Mouse (Mus musculus): ENCODE measurements around the gene Dennd2a. TPM values are rescaled to one million over a fixed set of nuclear protein-coding genes. Genes with fewer than 3 reads are reported as not detected.
"Not testable (repeated sequence)": the region's sequence is repeated elsewhere in the genome, so short reads cannot be mapped to it uniquely, and the experiment has no call there.

The Dennd2a gene
- total RNA-seq, 2 experiments from 2014 or later, result 33.5 TPM

- no peak for DNase-seq (ENCODE audit: low spot score in 2 of 2)
These were observed 103.1 kb downstream of the Dennd2a start for GRCm38 (mm10) chr6:39454616-39455015.

- no peak for DNase-seq (ENCODE audit: low spot score in 2 of 2)
These were observed 104.1 kb downstream of the Dennd2a start for GRCm38 (mm10) chr6:39453564-39453963.

GRCm38 (mm10) chr6:39451033-39451432 lies 106.6 kb downstream of the Dennd2a start:
- DNase-seq (ENCODE audit: low spot score in 2 of 2), result no peak

GRCm38 (mm10) chr6:39450580-39450979 lies 107.1 kb downstream of the Dennd2a start:
- DNase-seq (ENCODE audit: low spot score in 2 of 2), result no peak

GRCm38 (mm10) chr6:39447429-39448185 lies 110.1 kb downstream of the Dennd2a start:
- no peak for DNase-seq (ENCODE audit: low spot score in 2 of 2)

- DNase-seq (ENCODE audit: low spot score in 2 of 2), result no peak
These were observed 111.7 kb downstream of the Dennd2a start for GRCm38 (mm10) chr6:39445801-39446572.

- no peak for DNase-seq (ENCODE audit: low spot score in 2 of 2)
These were observed 114.8 kb downstream of the Dennd2a start for GRCm38 (mm10) chr6:39442786-39443287.

GRCm38 (mm10) chr6:39440207-39440606 lies 117.5 kb downstream of the Dennd2a start:
- no peak for DNase-seq (ENCODE audit: low spot score in 2 of 2)

GRCm38 (mm10) chr6:39437519-39437918 lies 120.1 kb downstream of the Dennd2a start:
- not testable (repeated sequence) for DNase-seq (ENCODE audit: low spot score in 2 of 2)

- DNase-seq (ENCODE audit: low spot score in 2 of 2), result no peak
These were observed 121.8 kb downstream of the Dennd2a start for GRCm38 (mm10) chr6:39435875-39436274.

- DNase-seq (ENCODE audit: low spot score in 2 of 2), result no peak
These were observed 122.7 kb downstream of the Dennd2a start for GRCm38 (mm10) chr6:39434886-39435492.

- no peak for DNase-seq (ENCODE audit: low spot score in 2 of 2)
These were observed 123.4 kb downstream of the Dennd2a start for GRCm38 (mm10) chr6:39434111-39434885.

- DNase-seq (ENCODE audit: low spot score in 2 of 2), result no peak
These were observed 124.0 kb downstream of the Dennd2a start for GRCm38 (mm10) chr6:39433701-39434100.

- no peak for DNase-seq (ENCODE audit: low spot score in 2 of 2)
These were observed 124.5 kb downstream of the Dennd2a start for GRCm38 (mm10) chr6:39433174-39433573.

- no peak for DNase-seq (ENCODE audit: low spot score in 2 of 2)
These were observed 126.9 kb downstream of the Dennd2a start for GRCm38 (mm10) chr6:39430722-39431121.

GRCm38 (mm10) chr6:39429007-39429788 lies 128.5 kb downstream of the Dennd2a start:
- no peak for DNase-seq (ENCODE audit: low spot score in 2 of 2)

- no peak for DNase-seq (ENCODE audit: low spot score in 2 of 2)
These were observed 130.2 kb downstream of the Dennd2a start for GRCm38 (mm10) chr6:39427276-39428003.

GRCm38 (mm10) chr6:39426725-39427124 lies 130.9 kb downstream of the Dennd2a start:
- no peak for DNase-seq (ENCODE audit: low spot score in 2 of 2)

GRCm38 (mm10) chr6:39425181-39425580 lies 132.5 kb downstream of the Dennd2a start:
- no peak for DNase-seq (ENCODE audit: low spot score in 2 of 2)
